Mouse (Mus musculus): Measurements from ENCODE around the gene Hmgn3. TPM values are rescaled to one million over a fixed set of nuclear protein-coding genes. Genes with fewer than 3 reads are reported as not detected.

Gene Hmgn3
- polyA plus RNA-seq, 1 experiment from 2014 or later, result 154 TPM

- Histone ChIP-seq H3K4me1 (peaks cover 3% of the 10 kb centered on the region; the same call in 1 of the 2 replicates), H3K27ac (replicated peaks) (no peak overlapping the region), H3K4me3 (replicated peaks) (no peak overlapping the region), H3K9ac (replicated peaks) (no peak overlapping the region), H3K4me2 (no peak overlapping the region), H3K36me3 (no peaks in the 10 kb centered on the region), H3K9me3 (replicated peaks) (no peaks in the 10 kb centered on the region), H3K27me3 (replicated peaks) (no peaks in the 10 kb centered on the region)
- no peak for ATAC-seq (ENCODE audit: low FRiP score)
- WGBS, result 74% methylated on average over 8 of the region's 8 CpGs
Measured at GRCm38 (mm10) chr9:83097816-83098215, 48.7 kb downstream of the Hmgn3 start.

GRCm38 (mm10) chr9:83094649-83095336 lies 51.7 kb downstream of the Hmgn3 start:
- Histone ChIP-seq H3K36me3 (no peaks in the 10 kb centered on the region), H3K9ac (replicated peaks) (no peak overlapping the region), H3K27ac (replicated peaks) (no peak overlapping the region), H3K4me1 (peaks cover 3% of the 10 kb centered on the region; the same call in 1 of the 2 replicates), H3K4me3 (replicated peaks) (no peak overlapping the region), H3K27me3 (replicated peaks) (no peaks in the 10 kb centered on the region), H3K4me2 (no peak overlapping the region), H3K9me3 (replicated peaks) (no peaks in the 10 kb centered on the region)
- 89% methylated on average over 3 of the region's 3 CpGs for WGBS
- ATAC-seq (ENCODE audit: low FRiP score), result no peak

DNA sequence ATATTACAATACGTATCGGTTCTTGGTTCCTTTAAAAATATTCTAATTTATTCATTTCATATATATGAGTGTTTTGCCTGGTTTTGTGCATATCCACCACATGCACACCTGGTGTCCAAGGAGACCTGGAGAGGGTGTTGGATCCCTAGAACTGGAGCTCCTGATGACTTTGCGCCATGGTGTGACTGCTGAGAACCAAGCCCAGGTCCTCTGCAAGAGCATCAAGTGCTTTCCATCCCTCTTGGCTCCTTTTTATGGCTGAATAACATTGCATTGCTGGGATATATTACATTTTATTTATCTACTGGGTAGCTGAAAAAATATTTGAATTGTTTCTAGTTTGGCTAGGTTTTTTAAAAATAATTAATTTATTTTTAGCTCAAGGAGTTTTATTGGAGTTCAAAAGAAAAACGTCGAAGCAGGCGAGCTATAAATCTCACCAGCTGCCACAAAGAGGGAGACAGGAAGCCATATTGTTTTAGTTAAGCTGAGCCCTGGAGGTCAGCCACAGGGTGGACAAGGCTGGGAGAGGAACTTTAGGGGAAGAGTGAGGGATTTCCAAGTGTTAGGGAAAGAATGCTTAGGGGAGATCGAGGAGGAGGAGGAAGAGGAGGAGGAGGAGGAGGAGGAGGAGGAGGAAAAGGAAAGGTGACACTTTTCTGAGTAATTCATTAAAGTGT lies 62.6 kb downstream of the Hmgn3 start:
- H3K9ac ChIP-seq (replicated peaks), result no peak overlapping the region
- WGBS, result 65% methylated on average over 7 of the region's 7 CpGs
- no peak overlapping the region for H3K4me2 ChIP-seq
- no peak overlapping the region for H3K4me3 ChIP-seq (replicated peaks)
- H3K27me3 ChIP-seq (replicated peaks), result no peaks in the 10 kb centered on the region
- no peak overlapping the region for H3K27ac ChIP-seq (replicated peaks)
- H3K4me1 ChIP-seq, result no peaks in the 10 kb centered on the region
- no peaks in the 10 kb centered on the region for H3K36me3 ChIP-seq
- ATAC-seq (ENCODE audit: low FRiP score), result no peak
- no peaks in the 10 kb centered on the region for H3K9me3 ChIP-seq (replicated peaks)

- Histone ChIP-seq H3K36me3 (no peaks in the 10 kb centered on the region), H3K27ac (replicated peaks) (no peak overlapping the region), H3K9ac (replicated peaks) (no peak overlapping the region), H3K4me3 (replicated peaks) (no peak overlapping the region), H3K9me3 (replicated peaks) (no peaks in the 10 kb centered on the region), H3K4me2 (no peak overlapping the region), H3K4me1 (no peaks in the 10 kb centered on the region), H3K27me3 (replicated peaks) (no peaks in the 10 kb centered on the region)
- no peak for ATAC-seq (ENCODE audit: low FRiP score)
- 81% methylated on average over 5 of the region's 5 CpGs for WGBS
Measured at GRCm38 (mm10) chr9:83083091-83083490, 63.4 kb downstream of the Hmgn3 start.

GRCm38 (mm10) chr9:83082296-83082695 lies 64.2 kb downstream of the Hmgn3 start:
- Histone ChIP-seq H3K9me3 (replicated peaks) (no peaks in the 10 kb centered on the region), H3K4me1 (no peaks in the 10 kb centered on the region), H3K4me3 (replicated peaks) (no peak overlapping the region), H3K27ac (replicated peaks) (no peak overlapping the region), H3K36me3 (no peaks in the 10 kb centered on the region), H3K27me3 (replicated peaks) (no peaks in the 10 kb centered on the region), H3K9ac (replicated peaks) (no peak overlapping the region), H3K4me2 (no peak overlapping the region)
- 81% methylated on average over 6 of the region's 6 CpGs for WGBS
- no peak for ATAC-seq (ENCODE audit: low FRiP score)

GRCm38 (mm10) chr9:83079724-83080123 lies 66.8 kb downstream of the Hmgn3 start:
- Histone ChIP-seq H3K36me3 (no peaks in the 10 kb centered on the region), H3K4me3 (replicated peaks) (no peak overlapping the region), H3K9me3 (replicated peaks) (no peaks in the 10 kb centered on the region), H3K27me3 (replicated peaks) (no peaks in the 10 kb centered on the region), H3K9ac (replicated peaks) (no peak overlapping the region), H3K27ac (replicated peaks) (no peak overlapping the region), H3K4me2 (no peak overlapping the region), H3K4me1 (no peaks in the 10 kb centered on the region)
- 91% methylated on average over 3 of the region's 3 CpGs for WGBS
- no peak for ATAC-seq (ENCODE audit: low FRiP score)

GRCm38 (mm10) chr9:83068246-83068645 lies 78.2 kb downstream of the Hmgn3 start:
- H3K4me1 ChIP-seq, result no peaks in the 10 kb centered on the region
- H3K4me3 ChIP-seq (replicated peaks), result no peak overlapping the region
- ATAC-seq (ENCODE audit: low FRiP score), result no peak
- H3K9ac ChIP-seq (replicated peaks), result no peak overlapping the region
- no peaks in the 10 kb centered on the region for H3K9me3 ChIP-seq (replicated peaks)
- WGBS, result 87% methylated on average over 5 of the region's 5 CpGs
- H3K27me3 ChIP-seq (replicated peaks), result no peaks in the 10 kb centered on the region
- no peaks in the 10 kb centered on the region for H3K36me3 ChIP-seq
- no peak overlapping the region for H3K27ac ChIP-seq (replicated peaks)
- no peak overlapping the region for H3K4me2 ChIP-seq

GRCm38 (mm10) chr9:83061289-83061688 lies 85.2 kb downstream of the Hmgn3 start:
- Histone ChIP-seq H3K9me3 (replicated peaks) (no peaks in the 10 kb centered on the region), H3K9ac (replicated peaks) (no peak overlapping the region), H3K36me3 (no peaks in the 10 kb centered on the region), H3K4me1 (no peaks in the 10 kb centered on the region), H3K27me3 (replicated peaks) (no peaks in the 10 kb centered on the region), H3K27ac (replicated peaks) (no peak overlapping the region), H3K4me2 (no peak overlapping the region), H3K4me3 (replicated peaks) (no peak overlapping the region)
- no peak for ATAC-seq (ENCODE audit: low FRiP score)
- WGBS, result 84% methylated on average over 11 of the region's 11 CpGs

Other genes starting within 250 kb of the Hmgn3 start
- 71.4 and 74.6 TPM in 2 replicates for gene Phip, start 171.2 kb downstream of the Hmgn3 start, polyA plus RNA-seq (2015; fragmentation: Nextera tagmentation; extraction: Ambion mirVana)